Mouse (Mus musculus) bone marrow macrophage, adult 2 months (primary cell): ENCODE measurements around the gene Sec14l1. TPM values are rescaled to one million over a fixed set of nuclear protein-coding genes. Genes with fewer than 3 reads are reported as not detected.
A peak's percentile ranks its signal among the peaks of the same experiment; 100 is the strongest.

ENCODE experiments used
- H3K27ac ChIP-seq: 2 replicates; pipeline ENCODE4 v1.5.1; 2012; ENCODE audit warnings: low read depth, low read length; ENCODE audit not compliant: insufficient read depth
- H3K4me1 ChIP-seq: 2 replicates; pipeline ENCODE4 v1.6.1; 2012; ENCODE audit warnings: low read length; ENCODE audit not compliant: control insufficient read depth, insufficient read depth
- H3K4me3 ChIP-seq: 2 replicates; pipeline ENCODE4 v1.5.1; 2012; ENCODE audit warnings: mild to moderate bottlenecking, low read length, moderate library complexity; ENCODE audit not compliant: insufficient read depth
- CTCF ChIP-seq: IDR thresholded peaks from 2 replicates; pipeline ENCODE4 v1.5.1; 2012; ENCODE audit warnings: low read depth, mild to moderate bottlenecking, low read length, moderate library complexity
- POLR2A ChIP-seq: IDR thresholded peaks from 2 replicates; pipeline ENCODE4 v1.6.1; 2012; ENCODE audit warnings: mild to moderate bottlenecking, low read depth, low read length, borderline replicate concordance
- polyA plus RNA-seq: library from polyadenylated mRNA; stranded (reverse); fragments of >200 nt; gene quantifications from 2 replicates; pipeline ENCODE4 v1.2.4, GENCODE M21; 2012; ENCODE audit not compliant: missing spikeins, insufficient read depth, insufficient read length

The Sec14l1 gene
- polyA plus RNA-seq, 1 experiment, result 132 TPM

GRCm38 (mm10) chr11:117138795-117139463, 24.0 kb downstream of the Sec14l1 start:
- TF ChIP-seq CTCF (no peak), POLR2A (no peak)
- H3K27ac ChIP-seq, result no peak overlapping the region
- H3K4me1 ChIP-seq, result peaks cover 39% of the 10 kb centered on the region
- no peak overlapping the region for H3K4me3 ChIP-seq

- no peak for TF ChIP-seq CTCF
- TF ChIP-seq POLR2A, result no peak
- no peak overlapping the region for H3K4me3 ChIP-seq
- no peak overlapping the region for H3K27ac ChIP-seq
- peaks cover 57% of the 10 kb centered on the region for H3K4me1 ChIP-seq
Observed at GRCm38 (mm10) chr11:117141376-117142001, 26.5 kb downstream of the Sec14l1 start.

- no peak for TF ChIP-seq POLR2A
- TF ChIP-seq CTCF, result no peak
- Histone ChIP-seq H3K4me1 (peaks cover 61% of the 10 kb centered on the region), H3K4me3 (no peak overlapping the region), H3K27ac (no peak overlapping the region)
Observed at GRCm38 (mm10) chr11:117142507-117142906, 27.5 kb downstream of the Sec14l1 start.

DNA sequence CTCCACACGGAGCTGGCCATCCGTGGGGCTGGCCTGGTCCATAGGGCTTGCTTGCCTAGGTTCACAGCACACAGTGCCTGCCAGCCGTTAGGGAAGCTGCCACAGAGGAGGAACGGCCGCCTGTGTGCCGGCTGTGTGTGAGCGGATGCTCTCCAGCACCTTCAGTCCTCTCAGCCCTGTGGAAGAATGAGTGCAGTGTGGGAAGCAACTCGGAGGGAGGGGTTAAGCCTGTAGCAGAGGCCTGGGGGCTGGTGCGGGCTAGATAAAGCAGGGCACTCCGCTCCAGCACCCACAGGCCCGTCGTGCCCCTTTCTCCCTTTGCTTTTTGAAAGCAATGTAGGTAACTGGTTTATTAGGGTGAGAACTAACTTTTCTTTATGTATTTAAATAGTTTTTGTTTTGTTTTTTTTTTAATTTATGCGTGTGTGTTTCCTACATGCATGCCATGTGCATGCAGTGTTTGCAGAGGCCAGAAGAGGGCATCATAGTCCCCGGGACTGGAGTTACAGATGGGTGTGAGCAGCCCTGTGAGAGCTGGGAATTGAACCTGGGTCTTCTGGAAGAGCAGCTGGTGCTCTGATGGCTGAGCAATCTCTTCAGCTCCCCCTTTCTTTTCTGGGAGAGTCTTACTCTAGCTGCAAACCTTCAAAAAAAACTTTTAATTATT, 30.6 kb downstream of the Sec14l1 start:
- peak overlapping the region; percentile 68 for H3K27ac ChIP-seq
- peaks cover 52% of the 10 kb centered on the region for H3K4me1 ChIP-seq
- H3K4me3 ChIP-seq, result no peak overlapping the region
- TF ChIP-seq CTCF (no peak), POLR2A (no peak)

- TF ChIP-seq CTCF, result no peak
- TF ChIP-seq POLR2A, result no peak
- Histone ChIP-seq H3K4me3 (no peak overlapping the region), H3K27ac (peak overlapping the region; percentile 68), H3K4me1 (peaks cover 55% of the 10 kb centered on the region)
Observed at GRCm38 (mm10) chr11:117146118-117146506, 31.1 kb downstream of the Sec14l1 start.

DNA sequence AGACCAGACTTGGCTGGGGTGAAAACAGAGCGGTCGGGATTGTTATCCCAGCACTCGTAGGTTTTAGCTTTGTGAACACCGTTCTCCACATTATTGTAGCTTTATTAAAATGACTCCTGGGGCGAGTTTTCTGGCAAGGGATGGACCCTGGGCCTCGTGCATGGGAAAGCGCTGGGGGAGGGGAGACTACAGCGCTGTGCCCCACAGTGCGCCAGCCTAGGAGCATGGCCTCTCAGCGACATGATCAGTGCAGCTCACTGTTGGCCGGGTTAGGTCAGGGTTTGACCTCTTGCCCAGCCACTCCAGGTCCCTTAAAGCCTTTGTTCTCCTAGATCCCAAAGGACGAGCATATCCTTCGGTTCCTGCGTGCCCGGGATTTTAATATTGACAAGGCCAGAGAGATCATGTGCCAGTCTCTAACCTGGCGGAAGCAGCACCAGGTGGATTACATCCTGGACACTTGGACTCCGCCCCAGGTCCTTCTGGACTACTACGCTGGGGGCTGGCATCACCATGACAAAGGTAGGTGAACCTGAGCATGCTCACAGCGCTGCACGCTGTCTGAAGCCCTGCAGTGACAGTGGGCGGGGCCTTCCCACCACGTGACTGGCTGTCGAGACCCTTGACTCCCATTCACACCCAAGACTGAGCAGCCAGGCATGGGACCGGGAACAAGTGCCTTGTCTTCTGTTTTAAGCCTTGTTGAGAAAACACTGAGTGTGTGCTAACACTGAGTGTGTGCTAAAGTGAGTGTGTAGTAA, 32.0 kb downstream of the Sec14l1 start:
- H3K27ac ChIP-seq, result no peak overlapping the region
- no peak overlapping the region for H3K4me3 ChIP-seq
- peaks cover 48% of the 10 kb centered on the region for H3K4me1 ChIP-seq
- no peak for TF ChIP-seq CTCF
- no peak for TF ChIP-seq POLR2A

GRCm38 (mm10) chr11:117148893-117149685, 34.1 kb downstream of the Sec14l1 start:
- H3K4me3 ChIP-seq, result no peak overlapping the region
- TF ChIP-seq POLR2A, result no peak
- no peak for TF ChIP-seq CTCF
- H3K27ac ChIP-seq, result no peak overlapping the region
- H3K4me1 ChIP-seq, result peaks cover 33% of the 10 kb centered on the region

- H3K27ac ChIP-seq, result no peak overlapping the region
- TF ChIP-seq CTCF, result no peak
- TF ChIP-seq POLR2A, result no peak
Observed at GRCm38 (mm10) chr11:117150467-117150966, 35.5 kb downstream of the Sec14l1 start.

GRCm38 (mm10) chr11:117151461-117151860, 36.5 kb downstream of the Sec14l1 start:
- H3K27ac ChIP-seq, result no peak overlapping the region
- peaks cover 16% of the 10 kb centered on the region for H3K4me1 ChIP-seq
- H3K4me3 ChIP-seq, result no peak overlapping the region
- no peak for TF ChIP-seq CTCF
- no peak for TF ChIP-seq POLR2A

More at GRCm38 (mm10) chr11:117150467-117150966, 35.5 kb downstream of the Sec14l1 start:
- Histone ChIP-seq H3K4me1 (peaks cover 23% of the 10 kb centered on the region), H3K4me3 (no peak overlapping the region)
